Mouse (Mus musculus): Measurements from ENCODE around the gene Cdc42.

Cdc42 gene

GRCm38 (mm10) chr4:137316027-137316770 lies 41.3 kb downstream of the Cdc42 start:
- DNase-seq (ENCODE audit: low spot score), result no peak

- no peak for DNase-seq (ENCODE audit: low spot score)
Measured at GRCm38 (mm10) chr4:137315061-137315460, 42.5 kb downstream of the Cdc42 start.

GRCm38 (mm10) chr4:137314561-137314960 lies 43.0 kb downstream of the Cdc42 start:
- DNase-seq (ENCODE audit: low spot score), result no peak

GRCm38 (mm10) chr4:137313511-137313910 lies 44.0 kb downstream of the Cdc42 start:
- DNase-seq (ENCODE audit: low spot score), result no peak

- no peak for DNase-seq (ENCODE audit: low spot score)
Measured at GRCm38 (mm10) chr4:137308377-137308776, 49.1 kb downstream of the Cdc42 start.

GRCm38 (mm10) chr4:137306991-137307706 lies 50.4 kb downstream of the Cdc42 start:
- DNase-seq (ENCODE audit: low spot score), result no peak

GRCm38 (mm10) chr4:137306577-137306888 lies 51.0 kb downstream of the Cdc42 start:
- DNase-seq (ENCODE audit: low spot score), result no peak

- DNase-seq (ENCODE audit: low spot score), result peak; percentile 50
Measured at GRCm38 (mm10) chr4:137305831-137306576, 51.5 kb downstream of the Cdc42 start.

- DNase-seq (ENCODE audit: low spot score), result no peak
Measured at GRCm38 (mm10) chr4:137305066-137305465, 52.5 kb downstream of the Cdc42 start.

- no peak for DNase-seq (ENCODE audit: low spot score)
Measured at GRCm38 (mm10) chr4:137304106-137304505, 53.4 kb downstream of the Cdc42 start.

- no peak for DNase-seq (ENCODE audit: low spot score)
Measured at GRCm38 (mm10) chr4:137301635-137302034, 55.9 kb downstream of the Cdc42 start.

GRCm38 (mm10) chr4:137300227-137300626 lies 57.3 kb downstream of the Cdc42 start:
- no peak for DNase-seq (ENCODE audit: low spot score)

- no peak for DNase-seq (ENCODE audit: low spot score)
Measured at GRCm38 (mm10) chr4:137298406-137298805, 59.1 kb downstream of the Cdc42 start.

GRCm38 (mm10) chr4:137297611-137298010 lies 59.9 kb downstream of the Cdc42 start:
- no peak for DNase-seq (ENCODE audit: low spot score)

- no peak for DNase-seq (ENCODE audit: low spot score)
Measured at GRCm38 (mm10) chr4:137294951-137295350, 62.6 kb downstream of the Cdc42 start.

- no peak for DNase-seq (ENCODE audit: low spot score)
Measured at GRCm38 (mm10) chr4:137294474-137294873, 63.0 kb downstream of the Cdc42 start.

GRCm38 (mm10) chr4:137294032-137294431 lies 63.5 kb downstream of the Cdc42 start:
- no peak for DNase-seq (ENCODE audit: low spot score)

- DNase-seq (ENCODE audit: low spot score), result no peak
Measured at GRCm38 (mm10) chr4:137292625-137293024, 64.9 kb downstream of the Cdc42 start.

- no peak for DNase-seq (ENCODE audit: low spot score)
Measured at GRCm38 (mm10) chr4:137290250-137290649, 67.3 kb downstream of the Cdc42 start.

GRCm38 (mm10) chr4:137289701-137290100 lies 67.8 kb downstream of the Cdc42 start:
- DNase-seq (ENCODE audit: low spot score), result no peak

- no peak for DNase-seq (ENCODE audit: low spot score)
Measured at GRCm38 (mm10) chr4:137287818-137288217, 69.7 kb downstream of the Cdc42 start.

GRCm38 (mm10) chr4:137287206-137287605 lies 70.3 kb downstream of the Cdc42 start:
- peak; percentile 36 for DNase-seq (ENCODE audit: low spot score)

- no peak for DNase-seq (ENCODE audit: low spot score)
Measured at GRCm38 (mm10) chr4:137286662-137286953, 70.9 kb downstream of the Cdc42 start.
